Mouse (Mus musculus): ENCODE data around the gene Tmsb15b2.

DNA sequence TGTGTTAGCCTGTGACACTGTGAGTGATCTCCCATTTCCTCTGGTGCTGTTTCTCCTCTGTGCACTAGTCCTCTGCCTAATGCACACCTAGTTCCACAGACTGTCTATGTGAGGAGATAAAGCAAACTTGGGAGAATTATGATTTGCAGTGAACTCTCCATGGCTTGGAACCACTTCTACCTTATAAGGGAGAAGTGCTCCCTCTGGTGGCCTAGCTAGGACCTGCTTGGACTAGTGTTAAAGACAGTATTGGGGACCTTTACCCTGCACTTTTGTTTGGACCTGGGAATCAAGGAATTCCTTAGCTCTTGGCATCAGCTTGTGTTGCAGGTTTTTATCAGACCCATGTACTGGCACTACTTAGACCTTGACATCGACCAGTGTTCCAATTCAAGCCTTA, 44.0 kb upstream of the Tmsb15b2 start:
- TF ChIP-seq CTCF (IDR thresholded peaks at IDR 0.05; ENCODE audit: low read depth) (peak; percentile 78), EP300 (optimal IDR thresholded peaks at IDR 0.05) (no peak)

All from stomach, postnatal 0 days (tissue).